Mouse (Mus musculus) CD4-positive, CD25-positive, alpha-beta regulatory T cell, adult 4 months (primary cell): Measurements from ENCODE around the gene Ift20. TPM values are rescaled to one million over a fixed set of nuclear protein-coding genes. Genes with fewer than 3 reads are reported as not detected.
"Not testable (repeated sequence)": the region's sequence is repeated elsewhere in the genome, so short reads cannot be mapped to it uniquely, and the experiment has no call there.

Source experiments
- ATAC-seq: one replicate; pipeline ENCODE4 v1.8.0; 2017
- polyA plus RNA-seq, 2 experiments: library from polyadenylated mRNA; unstranded; fragments of 100-300 nt; shearing (Covaris generic); gene quantifications; one replicate each; pipeline ENCODE4 v1.2.1; 2017

Ift20 gene
- polyA plus RNA-seq, 2 experiments from 2014 or later: 121 to 138 TPM

DNA sequence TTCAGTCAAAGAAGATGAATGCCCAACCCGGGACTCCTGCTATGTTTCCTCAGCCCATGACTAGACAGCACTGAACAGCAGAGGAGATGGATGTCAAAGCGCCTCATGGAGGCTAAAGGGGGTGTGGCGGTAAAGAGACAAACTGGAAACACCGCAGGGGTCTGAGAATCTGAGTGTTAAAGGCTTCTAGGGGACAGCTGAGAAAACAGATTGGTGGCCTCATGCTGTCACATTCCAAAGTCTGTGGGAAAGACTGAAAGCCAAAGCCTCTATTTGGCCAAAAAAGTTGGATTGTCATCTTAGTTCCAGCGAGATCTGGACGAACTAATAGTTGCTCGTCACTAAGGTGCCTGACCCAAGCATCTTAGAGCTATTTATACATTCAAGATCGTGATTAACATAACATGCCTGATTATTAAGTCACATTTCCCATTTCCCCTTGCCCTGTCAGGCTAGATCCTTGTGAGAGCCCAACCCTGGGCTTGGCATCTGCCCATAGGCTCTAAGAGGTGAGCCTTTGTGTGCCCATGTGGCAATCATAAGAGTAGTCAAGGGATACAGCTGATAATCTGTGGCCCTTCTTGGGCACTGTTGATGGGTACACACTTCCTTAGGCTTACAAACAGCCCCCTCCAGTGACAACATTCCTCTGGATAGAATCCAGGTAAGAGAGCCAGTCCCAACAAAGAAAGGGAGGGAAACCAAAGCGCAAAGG, 12.8 kb upstream of the Ift20 start:
- no peak for ATAC-seq

DNA sequence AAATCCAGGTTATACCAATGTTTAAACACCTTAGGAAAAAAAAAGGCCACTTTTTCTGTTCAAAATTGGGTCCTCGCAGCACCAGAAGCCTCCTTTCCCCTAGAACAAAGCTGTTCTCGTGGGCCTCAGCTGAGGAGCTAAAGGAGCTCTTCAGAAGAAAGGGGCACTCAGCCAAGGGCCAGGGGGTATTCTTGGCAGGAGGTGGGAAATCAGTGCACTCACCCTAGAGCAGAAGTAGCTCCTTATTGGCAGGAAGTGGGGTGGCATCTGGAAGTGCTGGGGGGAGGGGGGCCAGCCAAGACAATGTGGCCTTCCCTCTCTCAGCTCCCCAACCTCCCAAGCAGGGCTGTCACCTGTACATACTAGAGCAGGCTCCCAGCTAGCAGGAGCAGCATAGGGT, 11.3 kb upstream of the Ift20 start:
- no peak for ATAC-seq

DNA sequence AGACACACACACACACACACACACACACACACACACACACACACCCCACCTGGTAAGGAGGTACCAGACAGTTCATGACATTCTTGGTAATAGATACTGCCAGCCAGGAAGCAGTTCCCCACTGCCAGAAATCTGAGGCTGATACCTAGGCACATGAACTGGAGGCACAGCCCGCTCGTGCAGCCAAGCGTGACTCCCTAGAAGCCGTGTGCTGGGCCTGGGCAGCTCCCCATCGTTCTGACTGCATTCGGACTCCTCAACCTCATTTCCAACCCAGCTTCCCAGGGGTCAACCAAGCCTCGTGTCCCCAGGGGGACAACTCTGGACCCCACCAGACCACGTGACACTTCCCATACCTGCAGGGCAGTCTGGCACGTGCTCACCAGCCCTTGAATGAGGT, 7.4 kb upstream of the Ift20 start:
- no peak for ATAC-seq

DNA sequence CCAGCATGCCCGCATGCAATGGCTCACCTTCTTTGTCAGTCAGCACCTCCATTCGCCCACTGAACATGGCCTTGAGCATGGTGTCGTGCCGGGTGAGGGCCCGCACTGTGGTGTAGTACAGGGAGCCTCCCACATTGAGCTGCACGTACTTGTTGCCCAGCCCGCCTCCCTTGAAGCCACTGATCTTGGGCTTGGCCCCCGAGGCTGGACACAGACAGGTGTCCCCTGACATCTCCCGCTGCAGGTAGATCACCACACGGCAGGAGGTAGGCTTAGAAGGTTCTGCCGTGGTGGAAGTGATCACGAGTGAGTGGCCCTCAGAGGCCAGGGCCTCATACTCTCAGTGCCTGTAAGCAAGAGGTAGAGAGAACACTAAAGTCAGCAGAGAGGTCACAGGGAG, 6.2 kb upstream of the Ift20 start:
- ATAC-seq: no peak

DNA sequence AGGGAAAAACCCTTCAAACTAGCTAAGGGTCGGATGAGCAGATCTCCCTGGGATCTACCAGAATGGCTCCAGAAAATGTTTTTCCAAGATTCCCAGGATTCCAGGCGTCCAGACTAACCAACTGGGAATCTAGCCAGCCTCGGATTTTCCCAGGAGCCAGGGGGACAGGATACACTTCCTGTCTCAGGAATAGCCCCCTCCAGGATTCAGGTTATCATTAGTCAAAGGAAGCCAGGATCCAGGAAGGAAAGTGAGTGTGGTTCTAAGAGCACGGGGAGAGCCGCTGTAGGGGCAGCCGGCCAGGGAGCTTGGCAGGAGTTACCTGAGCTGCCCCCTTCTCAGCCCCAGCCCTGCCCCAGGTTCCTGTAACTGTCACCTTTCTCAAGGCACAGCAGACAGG, 5.1 kb upstream of the Ift20 start:
- ATAC-seq: no peak

DNA sequence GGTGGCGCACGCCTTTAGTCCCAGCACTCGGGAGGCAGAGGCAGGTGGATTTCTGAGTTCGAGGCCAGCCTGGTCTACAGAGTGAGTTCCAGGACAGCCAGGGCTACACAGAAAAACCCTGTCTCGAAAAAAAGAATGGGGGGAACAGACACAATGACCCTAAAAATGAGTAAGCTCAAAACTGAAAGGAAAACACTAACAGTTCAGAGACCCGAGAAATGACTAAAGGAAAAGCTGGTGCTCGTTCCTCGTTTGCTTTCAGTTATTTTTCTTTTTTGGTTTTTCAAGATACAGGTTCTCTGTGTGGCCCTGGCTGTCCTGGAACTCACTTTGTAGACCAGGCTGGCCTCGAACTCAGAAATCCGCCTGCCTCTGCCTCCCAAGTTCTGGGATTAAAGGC, 4.6 kb upstream of the Ift20 start:
- ATAC-seq: not testable (repeated sequence)

DNA sequence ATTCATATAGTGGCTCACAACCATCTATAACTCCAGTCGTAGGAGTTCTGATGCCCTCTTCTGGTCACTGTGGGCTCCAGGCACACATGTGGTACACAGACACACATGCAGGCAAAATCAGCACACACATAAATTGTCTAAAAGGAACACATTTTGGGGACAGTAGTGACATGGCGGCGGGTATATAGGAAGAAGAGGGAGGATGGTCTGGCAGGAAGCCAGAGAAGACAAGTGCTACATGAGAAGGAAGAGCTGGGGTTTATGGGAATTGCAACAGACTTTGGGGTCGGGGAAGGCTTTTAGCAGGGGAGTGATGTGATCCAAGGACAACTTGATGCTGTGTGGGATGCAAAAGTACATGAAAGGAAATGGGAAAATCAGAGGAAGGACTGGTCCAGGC, 1.6 kb upstream of the Ift20 start:
- ATAC-seq: no peak

DNA sequence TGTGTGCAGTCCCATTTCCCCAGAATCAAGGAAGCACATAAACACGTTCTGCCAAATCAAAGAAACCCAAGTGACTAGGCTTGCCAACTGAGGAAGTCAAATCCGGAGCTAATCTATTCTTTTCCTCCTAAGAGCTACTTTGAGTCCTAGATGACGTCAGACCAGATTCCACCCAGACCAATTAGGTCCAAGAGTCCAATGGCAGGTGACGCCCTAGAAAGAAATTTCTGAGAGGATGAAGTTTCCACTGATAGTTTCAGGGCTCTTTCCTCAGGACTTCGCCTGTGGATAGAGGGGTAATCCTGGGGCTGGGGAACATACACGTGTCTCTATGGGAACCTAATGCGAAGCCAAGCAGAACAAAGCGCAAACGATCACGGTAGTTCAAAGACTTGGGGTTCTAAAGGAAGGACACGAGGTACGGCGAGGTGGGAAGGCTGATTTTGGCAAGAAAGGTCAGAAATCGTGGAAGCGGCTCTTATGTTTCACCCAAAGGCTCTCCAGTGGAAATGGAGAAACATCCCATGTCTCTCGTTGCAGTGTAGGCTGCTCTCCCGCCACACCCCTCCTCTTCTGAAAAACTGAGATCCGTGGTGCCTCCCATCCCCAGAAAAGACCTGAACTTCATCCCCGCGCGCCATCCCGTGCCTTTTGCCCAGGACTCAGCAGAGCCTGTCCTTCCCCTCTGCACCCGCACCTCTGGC, 633 bp upstream of the Ift20 start:
- ATAC-seq: no peak

DNA sequence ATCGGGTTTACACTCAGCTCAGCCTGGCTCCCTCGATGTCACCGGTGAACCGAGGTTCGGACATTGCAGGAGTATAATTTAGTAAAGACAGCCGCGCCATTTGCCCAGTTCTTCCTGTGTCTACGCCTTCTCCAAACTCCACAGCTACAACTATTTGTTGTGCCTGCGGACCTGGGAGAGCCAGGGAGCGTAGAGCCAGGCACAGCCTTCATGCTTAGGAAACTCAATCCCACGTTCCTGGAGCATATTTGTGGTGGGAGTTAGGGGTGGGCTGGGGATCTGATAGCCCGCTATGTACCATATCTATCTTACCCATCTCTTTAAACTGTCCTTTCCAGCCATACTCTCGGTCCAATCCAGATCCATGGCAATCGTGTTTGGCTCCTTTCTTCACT, 526 bp downstream of the Ift20 start:
- ATAC-seq: no peak

DNA sequence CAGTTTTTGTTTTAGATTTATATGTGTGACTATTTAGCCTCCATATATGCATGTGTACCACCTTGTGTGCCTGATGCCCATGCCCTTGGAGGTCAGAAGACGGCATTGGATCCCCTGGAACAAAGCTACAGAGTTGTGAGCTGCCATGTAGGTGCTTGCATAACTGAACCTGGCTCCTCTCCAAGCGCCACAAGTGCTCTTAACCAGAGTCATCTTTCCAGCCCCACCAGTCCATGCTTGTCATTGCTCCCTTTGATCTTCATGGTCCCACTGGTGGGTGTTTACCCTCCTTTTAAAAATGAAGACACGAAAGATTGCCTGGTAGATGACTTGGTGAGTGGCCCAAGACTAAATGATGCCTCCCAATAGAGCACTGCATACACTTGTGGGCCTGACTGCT, 4.2 kb downstream of the Ift20 start:
- ATAC-seq: no peak

DNA sequence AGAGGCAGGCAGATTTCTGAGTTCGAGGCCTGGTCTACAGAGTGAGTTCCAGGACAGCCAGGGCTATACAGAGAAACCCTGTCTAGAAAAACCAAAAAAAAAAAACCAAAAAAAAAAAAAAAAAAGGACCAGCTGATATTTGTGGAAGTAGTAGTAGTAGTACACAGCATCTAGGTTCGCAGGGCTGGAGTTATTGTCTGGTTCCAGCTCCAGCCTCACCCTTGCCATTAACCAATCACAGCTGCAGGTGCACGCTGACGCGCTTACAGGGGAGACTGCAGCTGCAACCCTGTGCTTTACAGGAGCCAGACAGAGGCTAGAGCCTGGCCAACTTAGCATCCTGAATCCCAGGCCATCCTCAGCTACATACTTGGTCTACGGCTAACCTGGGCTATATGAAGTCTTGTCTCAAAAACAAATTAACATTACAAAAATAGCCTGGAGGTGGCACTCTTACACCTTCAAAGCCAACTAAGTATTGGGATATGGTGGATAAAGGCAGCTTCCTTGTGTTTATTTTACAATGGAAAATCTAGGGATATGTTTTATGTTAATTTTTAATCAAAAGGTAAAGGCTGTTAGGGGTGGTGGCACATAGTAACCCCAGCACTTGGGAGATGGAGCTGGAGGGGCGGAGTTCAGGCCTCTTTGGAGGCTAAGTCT, 8.4 kb downstream of the Ift20 start:
- ATAC-seq: no peak

DNA sequence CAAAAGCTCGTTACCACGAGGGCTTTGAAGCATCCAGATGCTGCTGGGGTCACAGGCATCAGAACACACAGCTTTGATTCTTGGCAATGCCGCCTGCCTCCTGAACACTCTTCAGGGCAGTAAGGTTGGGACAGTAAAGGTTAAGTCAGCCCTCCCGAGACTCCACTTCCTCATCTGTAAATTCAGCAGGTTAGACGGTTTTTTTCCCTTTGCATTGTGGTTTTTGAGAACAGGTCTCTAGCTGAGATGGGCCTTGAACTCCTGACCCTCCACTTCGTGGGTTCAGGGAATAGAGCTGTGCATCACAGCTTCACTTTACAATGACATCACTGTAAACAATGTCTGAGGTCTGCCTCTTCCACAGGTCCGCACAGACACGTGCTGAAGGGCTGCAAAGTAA, 9.0 kb downstream of the Ift20 start:
- ATAC-seq: no peak

DNA sequence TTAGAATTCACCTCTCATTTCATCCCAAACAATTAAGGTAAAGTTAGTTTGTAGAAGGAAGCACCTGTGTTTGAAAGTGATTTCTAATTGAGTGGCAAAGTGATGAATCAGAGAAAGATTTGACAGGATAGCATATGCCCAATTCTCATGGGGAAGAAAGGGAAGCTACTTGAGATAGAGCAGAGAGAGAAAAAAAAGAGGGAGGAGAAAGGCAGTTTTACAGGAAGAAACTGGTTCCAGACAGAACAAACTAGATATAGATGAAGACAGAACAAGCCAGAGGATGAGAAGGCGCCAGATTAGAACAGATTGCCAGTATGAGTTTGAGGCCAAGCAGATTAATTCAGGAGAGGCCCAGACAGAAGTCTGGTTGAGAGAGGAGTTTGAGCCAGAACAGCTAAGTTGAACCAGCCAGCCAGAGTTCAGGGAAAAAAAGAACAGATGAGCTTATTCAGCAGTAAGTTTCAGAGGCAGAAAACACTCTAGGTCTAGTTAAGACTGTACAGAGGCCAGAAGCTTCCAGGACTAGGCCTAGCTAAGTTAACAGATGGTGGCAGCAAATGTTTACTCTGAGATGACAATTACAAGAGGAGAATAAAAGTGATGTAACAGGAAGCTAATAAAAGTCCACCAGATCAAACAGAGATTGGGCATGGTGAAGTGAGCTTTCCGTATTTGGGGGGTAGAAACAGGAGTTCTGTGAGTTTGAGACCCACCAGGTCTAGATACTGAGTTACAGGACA, 11.7 kb downstream of the Ift20 start:
- ATAC-seq: no peak

DNA sequence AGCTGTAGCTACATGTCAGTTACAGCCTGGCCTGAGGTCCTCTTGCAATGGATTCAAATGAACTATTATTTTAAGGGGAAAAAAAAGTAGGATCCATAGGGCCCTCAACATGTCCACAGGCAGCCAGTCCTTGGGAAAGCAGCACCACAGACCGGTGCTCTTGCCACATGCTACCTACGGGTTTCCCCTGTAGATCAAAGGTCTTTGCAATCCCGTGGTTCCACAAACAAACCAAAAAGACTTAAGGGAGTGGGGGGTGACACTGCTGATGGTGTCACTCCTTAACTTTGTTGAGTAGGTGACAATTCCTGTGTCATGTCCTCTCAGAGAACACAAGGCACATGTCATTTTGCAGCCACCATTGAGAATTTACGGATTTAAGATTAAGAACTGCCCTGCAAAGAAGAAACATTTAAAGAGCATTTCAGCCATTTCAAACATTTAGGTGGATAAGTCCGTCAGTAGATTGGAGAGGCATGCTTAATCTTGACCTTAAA, 13.4 kb downstream of the Ift20 start:
- no peak for ATAC-seq

DNA sequence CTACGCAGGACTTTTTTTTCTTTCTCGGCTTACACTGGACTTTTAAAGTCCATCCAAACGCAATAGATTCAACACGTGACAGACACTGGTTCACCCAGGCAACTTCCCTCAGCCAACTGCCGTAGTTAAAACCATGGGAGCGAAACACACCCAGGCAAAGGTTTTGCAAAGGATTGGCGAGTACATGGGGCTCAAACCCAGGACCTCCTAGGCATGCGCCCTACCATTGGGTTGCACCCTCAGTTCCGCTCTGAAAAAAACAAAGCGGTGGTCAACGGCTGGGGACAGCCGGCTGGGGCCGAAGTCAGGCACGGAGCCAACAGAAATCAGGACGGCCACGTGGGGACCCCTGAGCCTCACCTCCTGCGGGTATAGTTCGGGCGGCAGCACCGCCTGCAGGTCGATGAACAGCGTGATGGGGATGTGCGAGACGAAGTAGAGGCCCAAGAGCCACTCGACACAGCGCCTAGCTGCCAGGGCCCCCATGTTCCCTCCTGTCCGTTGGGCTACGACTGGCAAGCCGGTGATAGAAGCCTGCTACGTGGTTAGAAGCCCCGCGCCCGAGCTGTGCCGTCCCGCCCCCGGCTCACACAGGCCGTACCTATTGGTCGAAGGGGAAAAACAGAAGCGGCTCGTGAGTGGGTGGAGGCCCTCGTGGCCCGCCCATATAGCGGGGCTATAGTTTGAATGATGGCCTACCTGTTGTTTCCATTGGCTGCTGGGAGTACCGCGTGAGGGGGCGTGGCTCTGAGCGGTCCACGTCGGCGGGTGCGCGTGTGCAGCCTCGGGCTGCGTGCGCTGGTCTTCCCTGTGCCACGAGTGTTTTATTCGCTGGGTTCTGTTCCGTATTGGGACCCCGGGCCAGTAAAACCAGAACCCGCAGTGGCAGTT, 14.3 kb downstream of the Ift20 start, which contains the start of gene Tmem97:
Tmem97 (minus strand) TSS at position 610 of the 891 bp plus-strand sequence.
- ATAC-seq: peak; percentile 99

DNA sequence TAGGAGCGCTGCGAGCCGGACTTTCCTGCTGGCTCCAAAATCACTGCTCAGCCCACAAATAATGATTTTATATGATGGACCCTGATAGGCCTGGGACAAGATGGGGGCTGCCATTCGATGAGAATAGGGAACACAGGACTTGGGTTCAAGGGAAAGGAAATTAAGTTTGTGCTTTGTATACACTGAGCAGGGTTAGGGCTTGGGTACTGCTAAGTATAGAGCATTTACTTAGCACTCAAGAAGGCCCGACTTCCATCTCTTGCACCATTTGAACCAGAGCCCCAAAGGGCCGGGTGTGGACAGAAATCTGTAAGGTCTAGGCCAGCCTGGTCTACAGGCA, 14.9 kb downstream of the Ift20 start:
- ATAC-seq: no peak

DNA sequence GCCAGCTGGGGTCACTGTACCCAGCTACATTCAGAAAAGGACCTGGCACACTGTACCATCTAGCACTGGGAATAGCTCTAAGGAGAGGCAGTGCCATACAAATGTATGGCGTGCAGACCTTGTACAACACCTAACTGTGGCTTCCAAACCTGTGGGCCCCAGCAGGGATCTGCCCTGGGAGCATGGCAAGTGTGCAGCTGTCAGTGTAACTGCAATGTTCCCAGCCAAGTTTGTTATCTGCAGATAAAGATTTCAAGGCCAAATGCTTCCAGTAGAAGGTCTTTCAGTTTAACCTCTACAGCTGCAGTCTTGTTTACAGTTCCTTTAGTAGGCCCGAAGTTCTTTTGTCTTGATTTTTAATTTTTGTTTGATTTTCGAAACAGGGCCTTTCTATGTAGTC, 19.5 kb downstream of the Ift20 start:
- ATAC-seq: no peak

DNA sequence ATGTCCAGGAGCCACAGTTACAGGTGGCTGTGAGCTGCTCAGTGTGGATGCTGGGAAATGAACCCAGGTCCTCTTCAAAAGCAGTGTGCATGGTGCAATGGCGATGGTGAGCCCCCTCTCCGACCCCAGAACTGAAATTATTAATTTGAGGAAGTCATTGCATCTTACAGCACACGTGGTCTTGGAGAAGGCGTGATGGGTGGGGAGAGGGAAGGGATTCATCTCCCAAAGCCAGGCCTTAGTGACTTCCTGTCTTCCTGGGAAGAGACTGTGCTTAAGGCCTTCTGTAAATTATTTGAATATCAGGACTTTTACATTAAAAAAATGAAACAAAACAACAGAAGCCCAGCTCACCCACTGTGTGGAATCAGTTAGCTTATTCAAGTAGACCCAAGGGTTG, 19.9 kb downstream of the Ift20 start:
- no peak for ATAC-seq

DNA sequence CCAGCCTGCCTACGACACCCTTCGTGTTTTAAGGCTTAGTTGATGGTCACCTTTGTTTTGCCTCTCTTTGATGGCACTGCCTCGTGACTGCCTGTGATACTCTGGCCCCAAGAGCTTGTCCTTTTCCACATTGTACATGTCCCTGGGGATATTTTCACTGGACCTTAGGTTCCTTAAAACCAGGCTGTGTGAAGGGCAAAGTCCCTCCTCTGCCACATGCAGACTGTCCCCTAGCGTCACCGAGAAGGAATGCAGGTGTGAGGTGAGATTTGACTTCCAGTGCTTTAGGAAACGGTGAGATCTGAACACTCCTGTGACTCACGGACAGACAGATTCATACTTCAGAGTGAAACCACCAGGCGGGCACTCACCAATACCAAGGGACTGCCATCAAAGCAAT, 21.1 kb downstream of the Ift20 start:
- no peak for ATAC-seq

DNA sequence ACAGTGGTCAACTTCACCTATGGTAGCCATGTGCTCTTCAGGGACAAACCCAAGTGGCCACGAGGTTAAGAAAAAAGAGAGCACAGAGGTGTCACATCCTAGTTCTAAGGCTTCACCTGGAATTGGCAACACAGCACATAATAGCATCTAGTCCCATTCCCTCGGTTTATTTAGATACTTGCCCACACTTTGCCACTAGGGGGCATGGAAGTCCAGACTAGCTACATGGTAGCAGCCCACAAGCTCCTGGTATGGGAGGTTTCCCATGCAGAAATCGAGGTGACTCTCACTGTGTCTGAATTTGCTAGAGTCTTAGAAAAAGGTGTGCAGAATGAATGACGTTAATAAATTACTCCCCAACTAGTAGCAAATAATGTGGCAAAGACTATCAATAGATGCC, 24.3 kb downstream of the Ift20 start:
- ATAC-seq: peak; percentile 68

DNA sequence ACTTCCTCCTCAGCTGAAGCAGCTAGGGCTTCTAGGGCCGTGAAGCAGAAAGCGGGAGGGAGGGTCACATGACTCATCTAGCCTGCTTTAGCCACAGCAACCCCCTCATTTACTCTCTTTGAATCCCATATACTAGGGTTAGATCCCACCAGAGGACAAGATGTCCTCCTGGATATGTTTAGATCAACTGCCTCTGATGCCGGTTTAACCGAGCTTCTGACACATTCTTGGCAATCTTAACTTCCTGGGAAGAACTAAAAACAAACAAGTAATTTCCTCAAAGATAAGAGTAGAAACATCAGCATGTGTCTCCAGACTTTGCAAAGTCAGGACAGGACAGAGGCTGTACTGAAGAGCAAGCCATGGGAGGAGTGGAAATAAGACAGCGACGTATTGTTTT, 30.6 kb downstream of the Ift20 start:
- ATAC-seq: no peak

DNA sequence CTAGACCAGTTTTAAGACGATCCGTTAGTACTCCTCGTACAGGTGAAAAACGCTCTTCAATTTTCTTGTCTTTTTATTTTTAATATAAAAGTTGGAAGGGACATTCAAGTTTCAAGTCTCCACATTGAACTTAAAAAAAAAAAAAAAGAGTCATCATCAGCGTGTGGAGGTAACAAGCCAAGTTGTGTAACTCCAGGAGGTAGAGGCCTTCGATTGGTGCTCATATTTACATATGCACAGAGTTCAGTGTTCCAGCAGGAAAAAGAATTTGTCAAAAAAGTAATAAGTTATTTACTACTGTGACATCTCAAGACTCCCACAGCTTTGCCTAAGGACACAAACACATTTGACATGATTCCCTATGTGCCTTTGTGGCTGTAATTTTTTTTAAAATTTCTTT, 31.5 kb downstream of the Ift20 start:
- ATAC-seq: no peak
